16 mouse cellular contexts compared by ENCODE assay signal in genomic region chr10:71007956-71008355, GRCm38 (mm10).
A peak's percentile ranks its signal among the peaks of the same experiment; 100 is the strongest.
DNase-seq lines count a peak whose midpoint lies in the region; ATAC-seq and TF ChIP-seq lines count a peak whose summit lies in the region.
"Had no signal": no experiment of that assay in that cellular context is flagged by ENCODE, and none has a peak within 500 bp of the region (broad histone marks: within the 10 kb centered on the region; RNA-seq: fewer than 3 reads in every experiment).

No protein-coding gene starts in this region.

- peak; percentile 57 for DNase-seq in gastrocnemius, adult 18-20 months (ENCODE audit: low spot score)
- DNase-seq in gastrocnemius, postnatal 10 days: no peak
- DNase-seq in brain, embryonic 14.5 days (ENCODE audit: low read depth): peak; percentile 14
- DNase-seq in lung, postnatal 10 days: peak; percentile 56
- DNase-seq in layer of hippocampus, postnatal 25 days (ENCODE audit: extremely low spot score in 1 of 2, low spot score in 1 of 2): no peak
- no peak for DNase-seq in stomach, postnatal 0 days (ENCODE audit: low spot score)
- no peak for DNase-seq in thymus, postnatal 0 days (ENCODE audit: low spot score)
- DNase-seq: adrenal gland, postnatal 25 days; cerebellum, adult 18-20 months; kidney, postnatal 4 days; liver, embryonic 13.5 days; thymus, postnatal 25 days had no signal

- WGBS in heart, embryonic 16.5 days: 67% methylated on average over 9 of the region's 9 CpGs
- WGBS in stomach, postnatal 0 days: 64% methylated on average over 9 of the region's 9 CpGs

- no peaks in the 10 kb centered on the region for H3K9me3 ChIP-seq in heart, embryonic 16.5 days (replicated peaks; ENCODE audit: control insufficient read depth, low read length)
- H3K9me3 ChIP-seq in stomach, postnatal 0 days (ENCODE audit: control insufficient read depth, low read length): no peaks in the 10 kb centered on the region
- H3K9me3 ChIP-seq: midbrain, embryonic 13.5 days had no signal

- TF ChIP-seq POLR2A in brain, embryonic 14.5 days (IDR thresholded peaks at IDR 0.05; ENCODE audit: borderline replicate concordance, extremely low read depth, insufficient read depth, insufficient read length, poor library complexity, severe bottlenecking): no peak

- no peaks in the 10 kb centered on the region for H3K27me3 ChIP-seq in heart, embryonic 16.5 days (ENCODE audit: control insufficient read depth, insufficient read depth, low read length)
- H3K27me3 ChIP-seq in stomach, postnatal 0 days (ENCODE audit: control insufficient read depth, insufficient read depth, low read length): no peaks in the 10 kb centered on the region
- H3K27me3 ChIP-seq: liver, embryonic 13.5 days; midbrain, embryonic 13.5 days; Patski had no signal

- H3K4me2 ChIP-seq in heart, embryonic 16.5 days (ENCODE audit: low read depth, low read length): no peak overlapping the region
- no peak overlapping the region for H3K4me2 ChIP-seq in stomach, postnatal 0 days (replicated peaks; ENCODE audit: low read depth)
- H3K4me2 ChIP-seq: liver, embryonic 13.5 days; midbrain, embryonic 13.5 days had no signal

- no peak overlapping the region for H3K9ac ChIP-seq in heart, embryonic 16.5 days (ENCODE audit: low read length)
- no peak overlapping the region for H3K9ac ChIP-seq in stomach, postnatal 0 days (ENCODE audit: low read length)
- H3K9ac ChIP-seq: liver, embryonic 13.5 days; midbrain, embryonic 13.5 days had no signal

- H3K4me1 ChIP-seq in heart, embryonic 16.5 days (ENCODE audit: control insufficient read depth, insufficient read depth, low read length): no peaks in the 10 kb centered on the region
- H3K4me1 ChIP-seq in stomach, postnatal 0 days (replicated peaks; ENCODE audit: control insufficient read depth, insufficient read depth): no peaks in the 10 kb centered on the region
- H3K4me1 ChIP-seq: liver, embryonic 13.5 days; midbrain, embryonic 13.5 days had no signal

- H3K4me3 ChIP-seq in heart, embryonic 16.5 days (ENCODE audit: low read length): no peak overlapping the region
- no peak overlapping the region for H3K4me3 ChIP-seq in stomach, postnatal 0 days (ENCODE audit: low read depth, low read length)
- H3K4me3 ChIP-seq: liver, embryonic 13.5 days; midbrain, embryonic 13.5 days had no signal

- peak overlapping the region; percentile 64 for H3K27ac ChIP-seq in heart, embryonic 16.5 days (ENCODE audit: low read length)
- H3K27ac ChIP-seq in stomach, postnatal 0 days (replicated peaks): no peak overlapping the region
- H3K27ac ChIP-seq: hindbrain, postnatal 0 days; liver, embryonic 13.5 days; midbrain, embryonic 13.5 days had no signal

- H3K36me3 ChIP-seq in heart, embryonic 16.5 days (ENCODE audit: control insufficient read depth, insufficient read depth): no peaks in the 10 kb centered on the region
- H3K36me3 ChIP-seq in stomach, postnatal 0 days (ENCODE audit: control insufficient read depth, insufficient read depth, low read length): no peaks in the 10 kb centered on the region
- H3K36me3 ChIP-seq: liver, embryonic 13.5 days; midbrain, embryonic 13.5 days had no signal

- no peak for TF ChIP-seq EP300 in stomach, postnatal 0 days (optimal IDR thresholded peaks at IDR 0.05)

- peak; percentile 72; the same call in 1 of the 2 replicates for ATAC-seq in heart, embryonic 16.5 days (replicated peaks; ENCODE audit: extremely low read depth, insufficient read depth, low FRiP score)
- ATAC-seq in stomach, postnatal 0 days (ENCODE audit: low FRiP score, low TSS enrichment): no peak
- ATAC-seq: hindbrain, postnatal 0 days; midbrain, embryonic 13.5 days; Patski had no signal

- TF ChIP-seq CTCF in brain, embryonic 14.5 days (IDR thresholded peaks at IDR 0.05; ENCODE audit: borderline replicate concordance, extremely low read depth, insufficient read depth, insufficient read length): no peak
- TF ChIP-seq CTCF in stomach, postnatal 0 days (IDR thresholded peaks at IDR 0.05; ENCODE audit: low read depth): no peak

Comparison
In these comparisons a context has a peak if more than half of its experiments do, and no peak if none do; other contexts are left out.
1. DNase-seq: peak in gastrocnemius, adult 18-20 months (single experiment), brain, embryonic 14.5 days (single experiment) and lung, postnatal 10 days (single experiment); none in gastrocnemius, postnatal 10 days (single experiment), layer of hippocampus, postnatal 25 days (0 of 2), stomach, postnatal 0 days (single experiment) and thymus, postnatal 0 days (single experiment).